Mouse (Mus musculus) embryonic facial prominence, embryonic 14.5 days (tissue): ENCODE measurements around the gene Rcc1l. TPM values are rescaled to one million over a fixed set of nuclear protein-coding genes. Genes with fewer than 3 reads are reported as not detected.

Experiments used
- ATAC-seq: fragments of 200-750 bp; cut with Nextera tagmentation; 2 replicates; pipeline ENCODE4 v1.8.0; 2017; ENCODE audit warnings: low read depth, moderate number of reproducible peaks, moderate TSS enrichment
- DNase-seq: peaks from one replicate; pipeline ENCODE4 v3.0.0-alpha.2; 2015; ENCODE audit warnings: low spot score
- H3K27ac ChIP-seq: fragments of 300-500 bp; sonication (generic); replicated peaks from 2 replicates; pipeline ENCODE4 v1.5.1; 2014; ENCODE audit warnings: low read depth, mild to moderate bottlenecking, low read length, moderate library complexity
- H3K27me3 ChIP-seq: fragments of 300-500 bp; sonication (generic); replicated peaks from 2 replicates; pipeline ENCODE4 v1.6.1; 2014; ENCODE audit warnings: low read length; ENCODE audit not compliant: control insufficient read depth, insufficient read depth
- H3K36me3 ChIP-seq: fragments of 300-500 bp; sonication (generic); 2 replicates; pipeline ENCODE4 v1.6.1; 2014; ENCODE audit warnings: low read length, mixed read lengths; ENCODE audit not compliant: control insufficient read depth, insufficient read depth
- H3K4me1 ChIP-seq: fragments of 300-500 bp; sonication (generic); 2 replicates; pipeline ENCODE4 v1.6.1; 2014; ENCODE audit warnings: antibody characterized with exemption, low read length; ENCODE audit not compliant: control insufficient read depth, insufficient read depth
- H3K4me2 ChIP-seq: fragments of 300-500 bp; sonication (generic); 2 replicates; pipeline ENCODE4 v1.6.1; 2014; ENCODE audit warnings: low read depth, mild to moderate bottlenecking, low read length, moderate library complexity, mixed read lengths
- H3K4me3 ChIP-seq: fragments of 300-500 bp; sonication (generic); 2 replicates; pipeline ENCODE4 v1.5.1; 2014; ENCODE audit warnings: low read depth, mild to moderate bottlenecking, low read length
- H3K9ac ChIP-seq: fragments of 300-500 bp; sonication (generic); 2 replicates; pipeline ENCODE4 v1.6.1; 2014; ENCODE audit warnings: low read depth, mild to moderate bottlenecking, low read length, moderate library complexity, mixed read lengths
- H3K9me3 ChIP-seq: fragments of 300-500 bp; sonication (generic); 2 replicates; pipeline ENCODE4 v1.6.1; 2016; ENCODE audit warnings: low read length; ENCODE audit not compliant: control insufficient read depth
- WGBS: fragments of 180-500 bp; shearing (Covaris S2); extraction: QIAGEN DNeasy Blood & Tissue Kit; methylation state at CpG from one replicate; pipeline ENCODE4 v1.1.7; 2014; 5-methylcytosine and 5-hydroxymethylcytosine counted together
- polyA plus RNA-seq: library from polyadenylated mRNA; unstranded; fragments of >200 nt; fragmentation: Nextera tagmentation; extraction: Ambion mirVana; gene quantifications from 2 replicates; pipeline ENCODE4 v1.2.1, GENCODE M21; 2014

The Rcc1l gene
- polyA plus RNA-seq, 1 experiment from 2014 or later, result 26.1 TPM

DNA sequence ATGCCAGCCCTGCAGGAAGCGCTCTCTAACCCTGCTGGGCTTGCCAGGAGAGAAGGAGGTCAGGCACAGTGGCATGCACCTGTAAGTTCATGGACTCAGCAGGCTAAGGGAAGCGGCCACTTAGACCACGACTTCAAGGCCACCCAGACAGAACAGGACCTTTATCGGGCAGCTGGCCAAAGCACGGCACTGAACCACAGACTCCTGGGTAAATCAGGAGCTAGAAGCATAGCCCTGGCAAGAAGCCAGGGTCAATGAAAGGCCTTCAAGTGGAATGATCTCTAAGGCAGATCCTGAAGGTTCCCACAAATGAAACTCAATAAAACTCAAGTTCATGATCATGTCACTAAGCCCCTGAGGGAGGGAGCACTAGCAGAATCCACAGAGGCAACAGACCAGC, 11.9 kb downstream of the Rcc1l start:
- H3K27me3 ChIP-seq, result no peaks in the 10 kb centered on the region
- H3K4me1 ChIP-seq, result no peaks in the 10 kb centered on the region
- no peak overlapping the region for H3K4me3 ChIP-seq
- H3K27ac ChIP-seq, result no peak overlapping the region
- H3K9me3 ChIP-seq, result no peaks in the 10 kb centered on the region
- peaks cover 64% of the 10 kb centered on the region for H3K36me3 ChIP-seq
- no peak overlapping the region for H3K4me2 ChIP-seq
- H3K9ac ChIP-seq, result no peak overlapping the region
- ATAC-seq (0 out of 2 replicates have a peak, but pooled peaks have one; percentile 35), DNase-seq (peak; percentile 36)
- 75% methylated on average over 5 of the region's 5 CpGs for WGBS

- ATAC-seq, result no peak
These were observed 20.6 kb downstream of the Rcc1l start for GRCm38 (mm10) chr5:134155916-134156466.

DNA sequence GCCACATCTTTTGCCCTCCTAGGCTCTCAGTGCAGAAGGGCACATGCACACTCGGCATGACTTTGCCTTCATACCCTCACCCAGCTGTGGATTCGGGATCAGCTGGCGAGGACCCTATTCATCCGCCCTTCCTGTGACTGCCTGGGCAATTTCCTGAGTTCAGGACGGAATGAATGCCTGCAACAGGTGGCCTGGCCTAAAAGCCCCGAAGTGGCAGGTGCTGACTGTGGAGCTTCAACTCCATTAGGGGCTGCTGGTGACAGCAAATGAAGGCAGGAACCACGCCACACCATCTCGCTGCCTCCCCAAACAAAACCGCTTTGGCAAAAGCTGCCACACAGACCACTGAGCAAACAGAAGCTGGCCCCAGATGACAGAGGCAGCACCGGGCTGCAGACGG, 24.7 kb downstream of the Rcc1l start:
- DNase-seq (peak; percentile 46), ATAC-seq (no peak)
- H3K27ac ChIP-seq, result no peak overlapping the region
- no peak overlapping the region for H3K9ac ChIP-seq
- H3K9me3 ChIP-seq, result no peaks in the 10 kb centered on the region
- no peaks in the 10 kb centered on the region for H3K4me1 ChIP-seq
- peaks cover 88% of the 10 kb centered on the region for H3K36me3 ChIP-seq
- no peaks in the 10 kb centered on the region for H3K27me3 ChIP-seq
- 81% methylated on average over 11 of the region's 11 CpGs for WGBS
- no peak overlapping the region for H3K4me2 ChIP-seq
- no peak overlapping the region for H3K4me3 ChIP-seq

More at GRCm38 (mm10) chr5:134155916-134156466, 20.6 kb downstream of the Rcc1l start:
- H3K4me3 ChIP-seq, result no peak overlapping the region
- no peak overlapping the region for H3K4me2 ChIP-seq
- no peak overlapping the region for H3K9ac ChIP-seq
- DNase-seq, result no peak
- WGBS, result 95% methylated on average over 7 of the region's 7 CpGs
- peaks cover 85% of the 10 kb centered on the region for H3K36me3 ChIP-seq
- no peaks in the 10 kb centered on the region for H3K9me3 ChIP-seq
- no peak overlapping the region for H3K27ac ChIP-seq
- H3K27me3 ChIP-seq, result no peaks in the 10 kb centered on the region
- H3K4me1 ChIP-seq, result no peaks in the 10 kb centered on the region

GRCm38 (mm10) chr5:134148153-134148552, 28.4 kb downstream of the Rcc1l start:
- WGBS, result 80% methylated on average over 4 of the region's 4 CpGs
- no peak overlapping the region for H3K27ac ChIP-seq
- H3K4me1 ChIP-seq, result no peaks in the 10 kb centered on the region
- no peak overlapping the region for H3K9ac ChIP-seq
- no peak for ATAC-seq
- H3K36me3 ChIP-seq, result peaks cover 56% of the 10 kb centered on the region
- no peak for DNase-seq
- H3K4me3 ChIP-seq, result no peak overlapping the region
- H3K4me2 ChIP-seq, result no peak overlapping the region
- 0 out of 2 replicates have a peak, but pooled peaks cover 3% of the 10 kb centered on the region for H3K9me3 ChIP-seq
- no peaks in the 10 kb centered on the region for H3K27me3 ChIP-seq

DNA sequence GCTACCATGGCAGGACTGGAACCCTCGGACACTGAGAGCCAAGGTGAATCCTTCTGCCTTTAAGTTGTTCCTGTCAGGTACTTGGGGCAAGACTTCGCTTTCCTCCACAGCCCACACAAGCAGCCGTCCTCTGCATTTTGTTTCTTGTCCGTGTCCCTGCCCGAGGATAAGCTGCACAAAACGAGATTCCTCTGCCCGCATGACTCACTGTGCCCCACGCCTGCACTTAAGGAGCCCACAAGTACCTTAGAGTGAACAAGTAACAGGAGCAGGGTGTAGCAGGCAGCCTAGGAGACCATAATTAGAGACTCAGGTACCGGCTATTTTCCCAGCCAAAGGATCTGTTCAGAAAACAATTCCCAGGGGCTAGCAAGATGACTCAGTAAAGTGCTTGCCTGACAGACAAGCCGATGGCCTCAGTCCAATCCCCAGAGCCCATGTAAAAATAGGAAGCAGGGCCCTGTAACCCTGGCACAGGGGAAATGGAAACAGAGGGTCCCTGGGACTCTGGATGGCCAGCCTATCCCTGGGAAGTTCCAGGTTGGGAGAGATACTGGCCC, 29.3 kb downstream of the Rcc1l start:
- DNase-seq (peak; percentile 19), ATAC-seq (no peak)
- no peaks in the 10 kb centered on the region for H3K27me3 ChIP-seq
- H3K9me3 ChIP-seq, result 0 out of 2 replicates have a peak, but pooled peaks cover 3% of the 10 kb centered on the region
- H3K27ac ChIP-seq, result no peak overlapping the region
- WGBS, result 80% methylated on average over 10 of the region's 10 CpGs
- H3K9ac ChIP-seq, result no peak overlapping the region
- no peaks in the 10 kb centered on the region for H3K4me1 ChIP-seq
- no peak overlapping the region for H3K4me2 ChIP-seq
- peaks cover 51% of the 10 kb centered on the region for H3K36me3 ChIP-seq
- no peak overlapping the region for H3K4me3 ChIP-seq

- no peaks in the 10 kb centered on the region for H3K27me3 ChIP-seq
- no peak overlapping the region for H3K4me2 ChIP-seq
- ATAC-seq (no peak), DNase-seq (no peak)
- no peak overlapping the region for H3K9ac ChIP-seq
- H3K4me3 ChIP-seq, result no peak overlapping the region
- peaks cover 32% of the 10 kb centered on the region for H3K36me3 ChIP-seq
- H3K4me1 ChIP-seq, result no peaks in the 10 kb centered on the region
- no peak overlapping the region for H3K27ac ChIP-seq
- H3K9me3 ChIP-seq, result 0 out of 2 replicates have a peak, but pooled peaks cover 3% of the 10 kb centered on the region
- 95% methylated on average over 8 of the region's 8 CpGs for WGBS
These were observed 31.6 kb downstream of the Rcc1l start for GRCm38 (mm10) chr5:134144986-134145385.

DNA sequence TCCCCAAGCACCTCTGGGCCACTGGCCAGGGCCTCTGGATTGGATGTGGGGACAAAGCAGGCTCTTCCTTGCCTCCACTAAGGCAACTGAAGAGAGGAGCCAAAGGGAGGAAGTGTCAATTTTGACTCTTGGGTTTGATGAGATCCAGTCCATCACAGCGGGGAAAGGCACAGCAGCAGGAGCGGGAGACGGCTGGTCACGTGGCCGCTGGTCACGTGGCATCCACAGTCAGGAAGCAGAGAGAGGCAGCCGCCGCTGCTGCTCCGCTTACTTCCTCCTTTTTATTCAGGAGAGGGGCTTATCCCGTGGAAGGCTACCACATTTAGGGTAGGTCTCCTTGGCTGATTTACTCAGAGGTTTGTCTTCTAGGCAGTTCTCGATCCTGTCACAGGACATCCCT, 34.2 kb downstream of the Rcc1l start:
- no peaks in the 10 kb centered on the region for H3K4me1 ChIP-seq
- peaks cover 22% of the 10 kb centered on the region; the same call in 1 of the 2 replicates for H3K36me3 ChIP-seq
- no peak overlapping the region for H3K4me3 ChIP-seq
- no peaks in the 10 kb centered on the region for H3K27me3 ChIP-seq
- 84% methylated on average over 11 of the region's 11 CpGs for WGBS
- 0 out of 2 replicates have a peak, but pooled peaks cover 3% of the 10 kb centered on the region for H3K9me3 ChIP-seq
- no peak overlapping the region for H3K27ac ChIP-seq
- ATAC-seq, result no peak
- DNase-seq, result no peak
- H3K9ac ChIP-seq, result no peak overlapping the region
- no peak overlapping the region for H3K4me2 ChIP-seq

GRCm38 (mm10) chr5:134141236-134141635, 35.3 kb downstream of the Rcc1l start:
- Histone ChIP-seq H3K9ac (no peak overlapping the region), H3K27me3 (no peaks in the 10 kb centered on the region), H3K27ac (no peak overlapping the region), H3K36me3 (peaks cover 22% of the 10 kb centered on the region; the same call in 1 of the 2 replicates), H3K4me3 (no peak overlapping the region), H3K4me1 (no peaks in the 10 kb centered on the region), H3K9me3 (0 out of 2 replicates have a peak, but pooled peaks cover 3% of the 10 kb centered on the region), H3K4me2 (no peak overlapping the region)
- no peak for ATAC-seq
- WGBS, result 57% methylated on average over 7 of the region's 7 CpGs
- DNase-seq, result no peak

DNA sequence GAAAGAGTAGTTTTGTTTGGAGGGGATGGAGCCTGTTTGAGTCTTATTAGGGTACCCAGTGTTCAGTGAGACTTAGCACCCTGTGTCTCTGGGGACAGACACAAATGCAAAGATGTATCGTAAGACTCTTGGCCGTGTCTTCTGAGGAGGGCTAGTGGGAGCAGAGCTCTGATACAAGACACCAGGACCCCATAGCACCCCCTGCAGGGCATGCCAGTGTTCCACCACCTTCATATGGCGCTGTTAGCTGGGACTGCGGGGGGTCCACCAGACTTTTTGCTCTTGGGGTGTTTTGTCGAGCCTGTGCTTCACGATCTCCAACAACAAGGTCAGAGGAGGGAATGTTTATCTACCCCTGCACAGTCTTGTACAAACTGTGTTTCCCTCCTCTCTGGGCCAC, 37.1 kb downstream of the Rcc1l start:
- Histone ChIP-seq H3K9ac (no peak overlapping the region), H3K4me1 (no peaks in the 10 kb centered on the region), H3K9me3 (no peaks in the 10 kb centered on the region), H3K36me3 (peaks cover 27% of the 10 kb centered on the region; the same call in 1 of the 2 replicates), H3K4me2 (no peak overlapping the region), H3K27ac (no peak overlapping the region), H3K4me3 (no peak overlapping the region), H3K27me3 (no peaks in the 10 kb centered on the region)
- WGBS, result 89% methylated on average over 6 of the region's 6 CpGs
- DNase-seq, result no peak
- no peak for ATAC-seq
